Mouse (Mus musculus) CH12.LX (cell line): ENCODE measurements around the gene Gm10428.

Experiments
- CHD1 ChIP-seq: IDR thresholded peaks from 2 replicates; pipeline ENCODE4 v1.6.1; 2012; ENCODE audit warnings: low read depth, low read length, improper control_type of control experiment, inconsistent platforms
- EP300 ChIP-seq: IDR thresholded peaks from 2 replicates; pipeline ENCODE4 v1.6.1; 2011; ENCODE audit warnings: low read length, improper control_type of control experiment
- MAFK ChIP-seq: IDR thresholded peaks from 2 replicates; pipeline ENCODE4 v1.6.1; 2011; ENCODE audit warnings: low read length, improper control_type of control experiment; ENCODE audit not compliant: insufficient replicate concordance
- ZKSCAN1 ChIP-seq: IDR thresholded peaks from 2 replicates; pipeline ENCODE4 v1.6.1; 2012; ENCODE audit warnings: low read depth, inconsistent platforms, low read length, improper control_type of control experiment, borderline replicate concordance

DNA sequence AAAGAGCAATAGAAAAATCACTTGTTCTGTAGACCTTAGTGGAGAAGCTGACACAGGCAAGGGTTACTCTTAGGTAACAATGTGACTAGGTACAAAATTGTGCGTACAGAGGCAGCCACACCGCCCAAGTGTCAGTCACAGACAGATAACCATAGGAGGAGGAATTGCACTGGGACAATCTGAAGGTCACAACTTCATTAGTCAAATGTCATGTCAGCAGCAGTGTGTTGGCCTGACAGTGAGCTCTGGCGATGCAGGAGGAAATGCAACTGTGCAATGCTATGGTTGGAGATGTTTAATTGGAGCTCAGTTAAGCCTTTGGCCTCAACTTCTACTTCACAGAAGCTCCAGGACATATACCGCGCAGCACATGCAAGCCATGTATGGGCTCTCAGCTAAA is 42.2 kb upstream of the Gm10428 start:
- no peak for TF ChIP-seq CHD1
- TF ChIP-seq EP300: no peak
- TF ChIP-seq ZKSCAN1: no peak
- no peak for TF ChIP-seq MAFK
